Mouse (Mus musculus) heart, embryonic 12.5 days (tissue): ENCODE data around the gene Gas1. TPM values are rescaled to one million over a fixed set of nuclear protein-coding genes. Genes with fewer than 3 reads are reported as not detected.

Experiments used
- ATAC-seq: fragments of 200-750 bp; cut with Nextera tagmentation; 2 replicates; pipeline ENCODE4 v1.8.0; 2017; ENCODE audit warnings: moderate TSS enrichment, moderate library complexity; ENCODE audit not compliant: insufficient number of reproducible peaks, low FRiP score
- H3K27ac ChIP-seq: fragments of 300-500 bp; sonication (generic); 2 replicates; pipeline ENCODE4 v1.5.1; 2016; ENCODE audit warnings: mild to moderate bottlenecking, moderate library complexity; ENCODE audit not compliant: poor library complexity, severe bottlenecking
- H3K27me3 ChIP-seq: fragments of 300-500 bp; sonication (generic); replicated peaks from 2 replicates; pipeline ENCODE4 v1.6.1; 2016; ENCODE audit warnings: mild to moderate bottlenecking, moderate library complexity
- H3K36me3 ChIP-seq: fragments of 300-500 bp; sonication (generic); 2 replicates; pipeline ENCODE4 v1.6.1; 2016; ENCODE audit warnings: mild to moderate bottlenecking, moderate library complexity
- H3K4me1 ChIP-seq: fragments of 300-500 bp; sonication (generic); replicated peaks from 2 replicates; pipeline ENCODE4 v1.6.1; 2016; ENCODE audit warnings: mild to moderate bottlenecking
- H3K4me2 ChIP-seq: fragments of 300-500 bp; sonication (generic); 2 replicates; pipeline ENCODE4 v1.6.1; 2016; ENCODE audit warnings: mild to moderate bottlenecking, moderate library complexity
- H3K4me3 ChIP-seq: fragments of 300-500 bp; sonication (generic); 2 replicates; pipeline ENCODE4 v1.5.1; 2016; ENCODE audit warnings: mild to moderate bottlenecking
- H3K9ac ChIP-seq: fragments of 300-500 bp; sonication (generic); 2 replicates; pipeline ENCODE4 v1.6.1; 2016; ENCODE audit warnings: mild to moderate bottlenecking, moderate library complexity
- H3K9me3 ChIP-seq: fragments of 300-500 bp; sonication (generic); replicated peaks from 2 replicates; pipeline ENCODE4 v1.6.1; 2016; ENCODE audit warnings: mild to moderate bottlenecking, moderate library complexity
- WGBS: fragments of 180-500 bp; shearing (Covaris S2); methylation state at CpG from one replicate; pipeline ENCODE4 v1.1.7; 2016; 5-methylcytosine and 5-hydroxymethylcytosine counted together
- polyA plus RNA-seq: library from polyadenylated mRNA; unstranded; fragments of >200 nt; fragmentation: Nextera tagmentation; extraction: Ambion mirVana; gene quantifications from 2 replicates; pipeline ENCODE4 v1.2.1, GENCODE M21; 2016

Gene Gas1
- polyA plus RNA-seq, 1 experiment from 2014 or later, result 55.2 TPM

GRCm38 (mm10) chr13:60188952-60189351, 11.8 kb upstream of the Gas1 start:
- ATAC-seq, result no peak
- 0 out of 2 replicates have a peak, but pooled peaks cover 10% of the 10 kb centered on the region for H3K4me1 ChIP-seq
- H3K27ac ChIP-seq, result no peak overlapping the region
- H3K9ac ChIP-seq, result no peak overlapping the region
- H3K36me3 ChIP-seq, result no peaks in the 10 kb centered on the region
- H3K4me3 ChIP-seq, result no peak overlapping the region
- no peaks in the 10 kb centered on the region for H3K27me3 ChIP-seq
- no peak overlapping the region for H3K4me2 ChIP-seq
- WGBS, result 75% methylated on average over 8 of the region's 8 CpGs
- no peaks in the 10 kb centered on the region for H3K9me3 ChIP-seq

GRCm38 (mm10) chr13:60187276-60187675, 10.1 kb upstream of the Gas1 start:
- Histone ChIP-seq H3K27ac (no peak overlapping the region), H3K4me3 (no peak overlapping the region), H3K9ac (no peak overlapping the region), H3K36me3 (no peaks in the 10 kb centered on the region), H3K27me3 (no peaks in the 10 kb centered on the region), H3K9me3 (0 out of 2 replicates have a peak, but pooled peaks cover 2% of the 10 kb centered on the region), H3K4me2 (no peak overlapping the region), H3K4me1 (0 out of 2 replicates have a peak, but pooled peaks cover 10% of the 10 kb centered on the region)
- WGBS, result 88% methylated on average over 2 of the region's 2 CpGs
- ATAC-seq, result no peak

- H3K4me2 ChIP-seq, result no peak overlapping the region
- no peak overlapping the region for H3K27ac ChIP-seq
- H3K9me3 ChIP-seq, result 0 out of 2 replicates have a peak, but pooled peaks cover 2% of the 10 kb centered on the region
- no peaks in the 10 kb centered on the region for H3K27me3 ChIP-seq
- H3K9ac ChIP-seq, result no peak overlapping the region
- no peak overlapping the region for H3K4me3 ChIP-seq
- peaks cover 6% of the 10 kb centered on the region; the same call in 1 of the 2 replicates for H3K4me1 ChIP-seq
- no peak for ATAC-seq
- WGBS, result 66% methylated on average over 4 of the region's 4 CpGs
- H3K36me3 ChIP-seq, result no peaks in the 10 kb centered on the region
These were observed 5.2 kb upstream of the Gas1 start for GRCm38 (mm10) chr13:60182346-60182745.

- Histone ChIP-seq H3K27me3 (no peaks in the 10 kb centered on the region), H3K36me3 (no peaks in the 10 kb centered on the region), H3K27ac (no peak overlapping the region), H3K9ac (no peak overlapping the region), H3K4me2 (no peak overlapping the region), H3K4me3 (no peak overlapping the region), H3K4me1 (peaks cover 6% of the 10 kb centered on the region; the same call in 1 of the 2 replicates), H3K9me3 (0 out of 2 replicates have a peak, but pooled peaks cover 2% of the 10 kb centered on the region)
- ATAC-seq, result no peak
- 86% methylated on average over 4 of the region's 4 CpGs for WGBS
These were observed 2.5 kb upstream of the Gas1 start for GRCm38 (mm10) chr13:60179641-60180040.

GRCm38 (mm10) chr13:60178416-60178815, 1.3 kb upstream of the Gas1 start:
- under 1% methylated on average over 15 of the region's 15 CpGs for WGBS

GRCm38 (mm10) chr13:60177797-60178110, 589 bp upstream of the Gas1 start:
- under 1% methylated on average over 13 of the region's 13 CpGs for WGBS
- H3K36me3 ChIP-seq, result no peaks in the 10 kb centered on the region
- H3K4me1 ChIP-seq, result peaks cover 18% of the 10 kb centered on the region
- peak overlapping the region; percentile 71 for H3K4me3 ChIP-seq
- no peaks in the 10 kb centered on the region for H3K27me3 ChIP-seq
- ATAC-seq, result no peak
- H3K9me3 ChIP-seq, result no peaks in the 10 kb centered on the region
- H3K4me2 ChIP-seq, result peak overlapping the region; percentile 93
- peak overlapping the region; percentile 97 for H3K27ac ChIP-seq
- H3K9ac ChIP-seq, result peak overlapping the region; percentile 67

More at GRCm38 (mm10) chr13:60178416-60178815, 1.3 kb upstream of the Gas1 start:
- H3K27ac ChIP-seq, result peak overlapping the region; percentile 97
- no peaks in the 10 kb centered on the region for H3K36me3 ChIP-seq
- peaks cover 14% of the 10 kb centered on the region for H3K4me1 ChIP-seq
- ATAC-seq, result 0 out of 2 replicates have a peak, but pooled peaks have one; percentile 16
- H3K9me3 ChIP-seq, result 0 out of 2 replicates have a peak, but pooled peaks cover 2% of the 10 kb centered on the region
- peak overlapping the region; percentile 93 for H3K4me2 ChIP-seq
- peak overlapping the region; percentile 67 for H3K9ac ChIP-seq
- H3K27me3 ChIP-seq, result no peaks in the 10 kb centered on the region
- peak overlapping the region; percentile 71 for H3K4me3 ChIP-seq

GRCm38 (mm10) chr13:60176776-60177105, 424 bp downstream of the Gas1 start:
- WGBS, result under 1% methylated on average over 53 of the region's 53 CpGs
- H3K9ac ChIP-seq, result peak overlapping the region; percentile 87
- H3K36me3 ChIP-seq, result no peaks in the 10 kb centered on the region
- H3K27me3 ChIP-seq, result no peaks in the 10 kb centered on the region
- H3K9me3 ChIP-seq, result no peaks in the 10 kb centered on the region
- peaks cover 25% of the 10 kb centered on the region for H3K4me1 ChIP-seq
- H3K27ac ChIP-seq, result peak overlapping the region; percentile 97
- peak overlapping the region; percentile 71 for H3K4me3 ChIP-seq
- no peak for ATAC-seq
- H3K4me2 ChIP-seq, result peak overlapping the region; percentile 93

GRCm38 (mm10) chr13:60176136-60176775, 909 bp downstream of the Gas1 start:
- Histone ChIP-seq H3K27ac (peak overlapping the region; percentile 97), H3K36me3 (no peaks in the 10 kb centered on the region), H3K27me3 (no peaks in the 10 kb centered on the region), H3K4me1 (peaks cover 25% of the 10 kb centered on the region), H3K4me3 (peak overlapping the region; percentile 71), H3K9me3 (no peaks in the 10 kb centered on the region), H3K4me2 (peak overlapping the region; percentile 93), H3K9ac (peak overlapping the region; percentile 87)
- peak; percentile 39 for ATAC-seq
- WGBS, result 1% methylated on average over 82 of the region's 82 CpGs

GRCm38 (mm10) chr13:60175490-60176135, 1.6 kb downstream of the Gas1 start:
- ATAC-seq, result 0 out of 2 replicates have a peak, but pooled peaks have one; percentile 0
- Histone ChIP-seq H3K27ac (peak overlapping the region; percentile 97), H3K27me3 (no peaks in the 10 kb centered on the region)

GRCm38 (mm10) chr13:60174953-60175352, 2.2 kb downstream of the Gas1 start:
- no peaks in the 10 kb centered on the region for H3K9me3 ChIP-seq
- peaks cover 25% of the 10 kb centered on the region for H3K4me1 ChIP-seq
- no peaks in the 10 kb centered on the region for H3K27me3 ChIP-seq
- H3K4me3 ChIP-seq, result peak overlapping the region; percentile 71
- ATAC-seq, result no peak
- no peaks in the 10 kb centered on the region for H3K36me3 ChIP-seq
- H3K27ac ChIP-seq, result peak overlapping the region; percentile 97; the same call in 1 of the 2 replicates
- peak overlapping the region; percentile 87 for H3K9ac ChIP-seq
- peak overlapping the region; percentile 93 for H3K4me2 ChIP-seq
- 0% methylated on average over 7 of the region's 7 CpGs for WGBS

More at GRCm38 (mm10) chr13:60175490-60176135, 1.6 kb downstream of the Gas1 start:
- Histone ChIP-seq H3K9ac (peak overlapping the region; percentile 87), H3K4me3 (peak overlapping the region; percentile 71), H3K4me1 (peaks cover 25% of the 10 kb centered on the region), H3K9me3 (no peaks in the 10 kb centered on the region), H3K4me2 (peak overlapping the region; percentile 93), H3K36me3 (no peaks in the 10 kb centered on the region)
- under 1% methylated on average over 59 of the region's 59 CpGs for WGBS
